Mouse (Mus musculus): Measurements from ENCODE around the gene Scaf4. TPM values are rescaled to one million over a fixed set of nuclear protein-coding genes. Genes with fewer than 3 reads are reported as not detected.

Gene Scaf4
- polyA plus RNA-seq, 2 experiments = 9.0 to 21.8 TPM

DNA sequence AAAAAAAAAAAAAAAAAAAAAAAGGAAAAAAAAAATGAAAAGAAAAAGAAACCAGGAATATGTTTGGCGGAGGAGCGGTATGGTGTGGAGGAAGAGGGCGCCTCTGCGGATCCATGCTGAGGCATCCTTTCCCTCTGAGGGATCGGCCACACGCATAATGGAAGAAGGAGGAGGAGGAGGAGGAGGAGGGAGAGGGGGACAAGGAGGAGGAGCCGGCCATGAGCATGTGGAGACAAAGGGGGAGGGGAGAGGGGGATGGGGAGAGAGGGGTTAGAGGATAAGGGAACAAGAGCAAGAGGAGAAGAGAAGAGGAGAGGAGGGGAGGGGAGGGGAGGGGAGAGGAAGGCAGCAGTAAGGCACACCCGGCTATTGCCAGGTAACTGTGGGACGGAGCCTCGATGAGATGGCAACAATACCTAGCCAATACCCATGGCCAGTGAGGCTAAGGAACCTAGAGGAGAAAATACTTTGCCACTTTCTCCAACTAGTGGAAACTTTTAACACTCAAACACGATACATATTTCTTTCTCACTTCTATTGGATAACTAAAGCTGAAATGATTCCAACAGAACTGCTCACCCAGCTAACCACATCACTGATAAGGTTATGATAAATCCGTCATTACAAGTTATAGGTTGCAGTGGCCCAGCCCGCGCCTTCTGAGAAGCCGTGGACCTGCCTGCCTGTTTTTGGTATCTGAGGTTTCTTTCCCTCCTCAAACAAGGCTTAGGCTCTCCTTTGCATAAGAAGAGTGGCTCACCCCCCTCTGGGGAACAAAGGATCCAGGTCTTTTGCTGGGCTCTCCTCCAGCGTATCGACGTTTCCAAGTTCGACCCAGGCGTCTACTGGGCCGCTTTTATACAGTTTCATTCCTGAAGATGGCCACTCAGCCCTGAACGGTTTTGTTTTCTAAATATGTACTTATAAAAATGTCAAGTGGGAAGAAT, 13.4 kb upstream of the Scaf4 start:
- TF ChIP-seq EP300 (IDR thresholded peaks at IDR 0.05; ENCODE audit: low read depth) (no peak), CTCF (IDR thresholded peaks at IDR 0.05; ENCODE audit: low read depth) (no peak)
- Histone ChIP-seq H3K9ac (replicated peaks) (no peak overlapping the region), H3K9me3 (ENCODE audit: control insufficient read depth, low read length) (no peaks in the 10 kb centered on the region), H3K27ac (no peak overlapping the region), H3K4me1 (replicated peaks; ENCODE audit: control insufficient read depth in 2 of 2, insufficient read depth in 2 of 2, low read length in 1 of 2) (no peaks in the 10 kb centered on the region; a peak in 1 of 4 replicates), H3K36me3 (replicated peaks; ENCODE audit: control insufficient read depth, insufficient read depth, low read depth) (no peaks in the 10 kb centered on the region), H3K4me3 (ENCODE audit: insufficient read depth in 1 of 2, low read depth in 2 of 2, low read length in 2 of 2) (no peak overlapping the region), H3K27me3 (ENCODE audit: control insufficient read depth, insufficient read depth, low read length) (peaks cover 11% of the 10 kb centered on the region), H3K4me2 (ENCODE audit: low read depth) (no peak overlapping the region)
- ATAC-seq (ENCODE audit: insufficient read depth) (no peak), DNase-seq (ENCODE audit: low read depth in 3 of 3, low spot score in 3 of 3) (no peak)
- WGBS (ENCODE audit: insufficient replicate concordance) = 23% methylated on average over 22 of the region's 22 CpGs

DNA sequence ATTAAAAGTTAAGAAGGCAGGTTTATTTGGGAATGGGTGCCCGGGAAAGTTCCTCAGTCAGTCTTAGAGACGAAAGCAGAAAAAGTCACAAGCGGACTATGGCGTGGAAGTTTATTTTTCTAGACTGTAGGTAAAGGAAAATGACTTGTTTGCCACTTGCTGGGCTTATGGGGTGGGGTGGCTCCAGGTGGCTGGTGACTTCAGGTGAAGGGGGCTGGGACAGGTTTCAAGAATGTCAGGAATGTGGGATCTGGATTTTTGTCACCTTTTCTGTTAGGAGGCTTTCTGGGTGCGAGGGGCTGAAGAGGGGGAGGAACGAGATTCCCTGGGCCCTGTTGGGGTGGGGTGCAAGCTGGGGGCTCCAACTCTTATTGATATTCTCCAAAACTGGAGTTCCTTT, 7.4 kb upstream of the Scaf4 start:
- WGBS (ENCODE audit: insufficient replicate concordance) = 50% methylated on average over 6 of the region's 6 CpGs
- ATAC-seq (ENCODE audit: insufficient read depth) = no peak
- DNase-seq (ENCODE audit: low read depth in 3 of 3, low spot score in 3 of 3) = no peak
- no peaks in the 10 kb centered on the region for H3K9me3 ChIP-seq (ENCODE audit: control insufficient read depth, low read length)
- no peak overlapping the region for H3K27ac ChIP-seq
- H3K36me3 ChIP-seq (replicated peaks; ENCODE audit: control insufficient read depth, insufficient read depth, low read depth) = no peaks in the 10 kb centered on the region
- no peak overlapping the region for H3K4me3 ChIP-seq (ENCODE audit: insufficient read depth in 1 of 2, low read depth in 2 of 2, low read length in 2 of 2)
- no peak overlapping the region for H3K9ac ChIP-seq (replicated peaks)
- peaks cover 0 to 2% of the 10 kb centered on the region in 2 experiments; a peak in 1 of 4 replicates for H3K4me1 ChIP-seq (replicated peaks; ENCODE audit: control insufficient read depth in 2 of 2, insufficient read depth in 2 of 2, low read length in 1 of 2)
- no peak overlapping the region for H3K4me2 ChIP-seq (ENCODE audit: low read depth)
- TF ChIP-seq EP300 (IDR thresholded peaks at IDR 0.05; ENCODE audit: low read depth) = no peak
- TF ChIP-seq CTCF (IDR thresholded peaks at IDR 0.05; ENCODE audit: low read depth) = no peak
- no peaks in the 10 kb centered on the region for H3K27me3 ChIP-seq (ENCODE audit: control insufficient read depth, insufficient read depth, low read length)

DNA sequence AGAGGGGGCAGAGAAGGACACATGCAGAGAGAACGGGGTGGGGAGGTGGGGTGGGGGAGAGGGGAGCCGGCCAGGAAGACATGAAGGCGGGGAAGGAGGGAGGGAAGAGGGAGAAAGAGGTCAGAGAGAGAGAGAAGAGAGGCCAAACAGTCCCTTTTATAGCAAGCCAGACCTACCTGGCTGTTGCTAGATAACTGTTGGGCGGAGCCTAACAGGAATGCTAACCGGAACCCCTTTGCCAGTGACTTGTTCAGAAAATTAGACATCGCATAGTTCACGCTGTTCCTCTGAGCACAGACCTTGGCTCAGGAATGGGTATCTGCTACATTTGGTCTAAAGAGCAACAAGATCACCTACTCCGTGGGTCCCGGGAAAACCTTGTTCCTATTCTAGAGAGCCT, 6.7 kb upstream of the Scaf4 start:
- no peak overlapping the region for H3K4me2 ChIP-seq (ENCODE audit: low read depth)
- WGBS (ENCODE audit: insufficient replicate concordance) = 46% methylated on average over 9 of the region's 9 CpGs
- no peak overlapping the region for H3K9ac ChIP-seq (replicated peaks)

DNA sequence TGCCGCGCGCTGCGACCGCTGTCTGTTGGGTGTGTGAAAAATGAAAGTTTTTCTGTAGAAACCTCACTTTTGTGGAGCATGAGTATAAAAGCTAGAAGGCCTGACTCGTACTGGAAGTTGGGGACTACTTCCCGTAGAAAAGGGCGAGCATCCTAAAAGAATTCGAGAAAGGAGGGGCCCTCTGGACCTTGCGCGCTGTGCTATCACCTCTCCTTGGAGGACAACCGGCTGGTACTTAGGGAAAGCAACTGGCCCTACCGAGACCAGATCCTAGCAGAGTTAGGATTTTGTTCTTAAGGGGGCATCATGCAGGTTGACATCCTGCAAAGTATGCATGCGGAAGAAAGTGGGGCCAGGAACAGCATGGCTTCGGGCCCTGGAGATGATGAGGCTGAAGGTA, 613 bp upstream of the Scaf4 start:
- WGBS (ENCODE audit: insufficient replicate concordance) = 7% methylated on average over 15 of the region's 15 CpGs
- Histone ChIP-seq H3K27me3 (ENCODE audit: control insufficient read depth, insufficient read depth, low read length) (no peaks in the 10 kb centered on the region), H3K9me3 (ENCODE audit: control insufficient read depth, low read length) (no peaks in the 10 kb centered on the region), H3K4me3 (ENCODE audit: insufficient read depth in 1 of 2, low read depth in 2 of 2, low read length in 2 of 2) (peak overlapping the region; percentile 77 to 100), H3K4me2 (ENCODE audit: low read depth) (peak overlapping the region; percentile 87), H3K9ac (replicated peaks) (peak overlapping the region; percentile 60), H3K4me1 (replicated peaks; ENCODE audit: control insufficient read depth in 2 of 2, insufficient read depth in 2 of 2, low read length in 1 of 2) (peaks cover 28 to 36% of the 10 kb centered on the region in 2 experiments), H3K27ac (peak overlapping the region; percentile 21), H3K36me3 (replicated peaks; ENCODE audit: control insufficient read depth, insufficient read depth, low read depth) (no peaks in the 10 kb centered on the region)
- no peak for DNase-seq (ENCODE audit: low read depth in 3 of 3, low spot score in 3 of 3)
- no peak for TF ChIP-seq EP300 (IDR thresholded peaks at IDR 0.05; ENCODE audit: low read depth)
- TF ChIP-seq CTCF (IDR thresholded peaks at IDR 0.05; ENCODE audit: low read depth) = no peak
- no peak; the same call in 1 of the 2 replicates for ATAC-seq (ENCODE audit: insufficient read depth)

More for the DNA sequence above, 6.7 kb upstream of the Scaf4 start:
- no peak overlapping the region for H3K4me3 ChIP-seq (ENCODE audit: insufficient read depth in 1 of 2, low read depth in 2 of 2, low read length in 2 of 2)
- peaks cover 0 to 2% of the 10 kb centered on the region in 2 experiments; a peak in 1 of 4 replicates for H3K4me1 ChIP-seq (replicated peaks; ENCODE audit: control insufficient read depth in 2 of 2, insufficient read depth in 2 of 2, low read length in 1 of 2)
- H3K27ac ChIP-seq = no peak overlapping the region
- no peaks in the 10 kb centered on the region for H3K9me3 ChIP-seq (ENCODE audit: control insufficient read depth, low read length)
- H3K36me3 ChIP-seq (replicated peaks; ENCODE audit: control insufficient read depth, insufficient read depth, low read depth) = no peaks in the 10 kb centered on the region
- TF ChIP-seq EP300 (IDR thresholded peaks at IDR 0.05; ENCODE audit: low read depth) = no peak
- no peak for TF ChIP-seq CTCF (IDR thresholded peaks at IDR 0.05; ENCODE audit: low read depth)
- no peak for DNase-seq (ENCODE audit: low read depth in 3 of 3, low spot score in 3 of 3)
- no peaks in the 10 kb centered on the region for H3K27me3 ChIP-seq (ENCODE audit: control insufficient read depth, insufficient read depth, low read length)
- ATAC-seq (ENCODE audit: insufficient read depth) = no peak

DNA sequence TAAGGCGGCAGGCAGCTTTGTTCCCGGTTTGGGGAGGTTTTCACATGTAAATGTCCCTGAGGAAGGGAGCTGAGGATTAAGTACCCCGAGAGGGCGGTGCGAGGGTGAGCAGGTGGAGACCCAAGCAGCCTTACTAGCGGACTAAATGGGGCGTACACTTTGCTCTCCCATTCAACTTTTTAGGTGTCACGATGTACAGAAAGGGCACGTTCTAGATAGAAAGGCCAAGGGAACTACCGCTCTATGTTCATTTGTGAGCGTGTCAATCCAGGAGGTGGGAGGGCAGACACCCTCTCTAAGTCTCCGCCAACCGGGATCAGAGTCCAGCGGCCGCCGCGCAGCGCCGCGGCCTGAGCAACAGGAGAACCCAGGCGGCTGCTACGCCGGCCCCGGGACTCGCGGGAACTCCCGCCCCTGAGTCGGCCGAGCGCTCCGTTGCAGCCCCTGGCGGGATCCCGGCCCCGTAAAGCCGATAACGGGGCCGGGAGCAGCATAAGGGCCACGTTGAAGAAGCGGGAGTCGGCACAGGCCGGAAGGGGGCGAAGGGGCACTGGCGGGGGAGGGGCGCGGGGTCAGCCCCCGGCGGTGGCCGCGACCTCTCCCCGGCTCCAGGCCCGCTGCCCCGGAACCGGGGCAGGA, 918 bp downstream of the Scaf4 start:
- no peaks in the 10 kb centered on the region for H3K27me3 ChIP-seq (ENCODE audit: control insufficient read depth, insufficient read depth, low read length)
- WGBS (ENCODE audit: insufficient replicate concordance) = under 1% methylated on average over 53 of the region's 53 CpGs
- peak overlapping the region; percentile 79 to 100 for H3K4me3 ChIP-seq (ENCODE audit: insufficient read depth in 1 of 2, low read depth in 2 of 2, low read length in 2 of 2)
- ATAC-seq (ENCODE audit: insufficient read depth) = peak; percentile 27
- H3K4me1 ChIP-seq (replicated peaks; ENCODE audit: control insufficient read depth in 2 of 2, insufficient read depth in 2 of 2, low read length in 1 of 2) = peaks cover 34 to 43% of the 10 kb centered on the region in 2 experiments
- H3K4me2 ChIP-seq (ENCODE audit: low read depth) = peak overlapping the region; percentile 87
- no peaks in the 10 kb centered on the region for H3K36me3 ChIP-seq (replicated peaks; ENCODE audit: control insufficient read depth, insufficient read depth, low read depth)
- TF ChIP-seq CTCF (IDR thresholded peaks at IDR 0.05; ENCODE audit: low read depth) = no peak
- TF ChIP-seq EP300 (IDR thresholded peaks at IDR 0.05; ENCODE audit: low read depth) = no peak
- DNase-seq (ENCODE audit: low read depth in 3 of 3, low spot score in 3 of 3) = no peak
- H3K9ac ChIP-seq (replicated peaks) = peak overlapping the region; percentile 99
- no peaks in the 10 kb centered on the region for H3K9me3 ChIP-seq (ENCODE audit: control insufficient read depth, low read length)
- H3K27ac ChIP-seq = peak overlapping the region; percentile 87
